8 mouse cellular contexts compared by ENCODE assay signal in genomic region chr17:6172926-6173690, GRCm38 (mm10).
DNase-seq lines count a peak whose midpoint lies in the region; ATAC-seq and TF ChIP-seq lines count a peak whose summit lies in the region.

No protein-coding gene starts in this region.

- H3K9me3 ChIP-seq in heart, embryonic 11.5 days (replicated peaks; ENCODE audit: control insufficient read depth, low read length) = 0 out of 2 replicates have a peak, but pooled peaks cover 3% of the 10 kb centered on the region
- H3K9me3 ChIP-seq in kidney, embryonic 15.5 days (replicated peaks) = no peaks in the 10 kb centered on the region
- no peaks in the 10 kb centered on the region for H3K9me3 ChIP-seq in lung, embryonic 14.5 days (ENCODE audit: low read depth, low read length)

- peak overlapping the region; percentile 39; the same call in 1 of the 2 replicates for H3K4me2 ChIP-seq in heart, embryonic 11.5 days
- H3K4me2 ChIP-seq in kidney, embryonic 15.5 days = no peak overlapping the region
- H3K4me2 ChIP-seq in lung, embryonic 14.5 days = no peak overlapping the region

- no peak for TF ChIP-seq POLR2A in cerebellum, adult 2 months (IDR thresholded peaks at IDR 0.05; ENCODE audit: borderline replicate concordance, insufficient read depth, low read length)
- TF ChIP-seq POLR2A in thymus, adult 2 months (IDR thresholded peaks at IDR 0.05; ENCODE audit: control insufficient read depth, extremely low read depth, insufficient read depth, low read length, poor library complexity) = no peak

- peaks cover 15% of the 10 kb centered on the region for H3K4me1 ChIP-seq in cerebellum, adult 2 months (ENCODE audit: control insufficient read depth, insufficient read depth, low read length)
- H3K4me1 ChIP-seq in thymus, adult 2 months (replicated peaks; ENCODE audit: control insufficient read depth, insufficient read depth, low read length) = peaks cover 4% of the 10 kb centered on the region
- H3K4me1 ChIP-seq in heart, embryonic 11.5 days (ENCODE audit: control insufficient read depth, insufficient read depth, low read length) = peaks cover 17% of the 10 kb centered on the region
- H3K4me1 ChIP-seq in kidney, embryonic 15.5 days = peaks cover 14% of the 10 kb centered on the region; the same call in 1 of the 2 replicates
- H3K4me1 ChIP-seq in lung, embryonic 14.5 days (ENCODE audit: insufficient read depth) = 0 out of 2 replicates have a peak, but pooled peaks cover 6% of the 10 kb centered on the region

- H3K27ac ChIP-seq in cerebellum, adult 2 months (ENCODE audit: insufficient read depth, low read length) = 0 out of 2 replicates have a peak overlapping the region, but pooled peaks have one; percentile 3
- H3K27ac ChIP-seq in thymus, adult 2 months (ENCODE audit: control insufficient read depth, insufficient read depth, low read length) = 0 out of 2 replicates have a peak overlapping the region, but pooled peaks have one; percentile 16
- H3K27ac ChIP-seq in heart, embryonic 11.5 days (ENCODE audit: low read depth, low read length) = peak overlapping the region; percentile 84
- peak overlapping the region; percentile 37 for H3K27ac ChIP-seq in kidney, embryonic 15.5 days
- peak overlapping the region; percentile 55 for H3K27ac ChIP-seq in lung, embryonic 14.5 days (ENCODE audit: low read depth)

- no peak for TF ChIP-seq CTCF in cerebellum, adult 2 months (IDR thresholded peaks at IDR 0.05; ENCODE audit: borderline replicate concordance, insufficient read depth, low read depth, low read length)
- TF ChIP-seq CTCF in thymus, adult 2 months (IDR thresholded peaks at IDR 0.05; ENCODE audit: borderline replicate concordance, control insufficient read depth, extremely low read depth, insufficient read depth, low read length, poor library complexity) = no peak
- TF ChIP-seq CTCF in lung, embryonic 14.5 days (IDR thresholded peaks at IDR 0.05; ENCODE audit: low read depth) = no peak

- no peaks in the 10 kb centered on the region for H3K36me3 ChIP-seq in thymus, adult 2 months (ENCODE audit: control insufficient read depth, insufficient read depth, low read length)
- no peaks in the 10 kb centered on the region for H3K36me3 ChIP-seq in heart, embryonic 11.5 days (ENCODE audit: control insufficient read depth, insufficient read depth, low read length)
- H3K36me3 ChIP-seq in kidney, embryonic 15.5 days = peaks cover 17% of the 10 kb centered on the region; the same call in 1 of the 2 replicates
- H3K36me3 ChIP-seq in lung, embryonic 14.5 days (ENCODE audit: insufficient read depth) = peaks cover 13% of the 10 kb centered on the region; the same call in 1 of the 2 replicates

- H3K27me3 ChIP-seq in cerebellum, adult 2 months (ENCODE audit: control insufficient read depth, insufficient read depth, low read length) = no peaks in the 10 kb centered on the region
- no peaks in the 10 kb centered on the region for H3K27me3 ChIP-seq in thymus, adult 2 months (ENCODE audit: control insufficient read depth, insufficient read depth, low read length)
- H3K27me3 ChIP-seq in heart, embryonic 11.5 days (ENCODE audit: control insufficient read depth, insufficient read depth, low read length) = no peaks in the 10 kb centered on the region
- no peaks in the 10 kb centered on the region for H3K27me3 ChIP-seq in kidney, embryonic 15.5 days
- H3K27me3 ChIP-seq in lung, embryonic 14.5 days (ENCODE audit: insufficient read depth, low read length) = no peaks in the 10 kb centered on the region

- peak; percentile 69 for ATAC-seq in heart, embryonic 11.5 days (replicated peaks; ENCODE audit: insufficient number of reproducible peaks, low FRiP score, low TSS enrichment)
- peak; percentile 60; the same call in 1 of the 2 replicates for ATAC-seq in kidney, embryonic 15.5 days (replicated peaks; ENCODE audit: low FRiP score)
- peak; percentile 86 for ATAC-seq in lung, embryonic 14.5 days (ENCODE audit: insufficient read depth)

- no peak for DNase-seq in cerebellum, adult 2 months
- DNase-seq in cerebellum, adult 11-12 months = no peak
- DNase-seq in thymus, adult 2 months = peak; percentile 21
- no peak for DNase-seq in thymus, adult 18-20 months
- peak; percentile 71 for DNase-seq in lung, embryonic 14.5 days
- DNase-seq in thymus, postnatal 25 days = peak; percentile 23

- 51% methylated on average over 5 of the region's 5 CpGs for WGBS in cerebellum, adult 2 months
- 49% methylated on average over 5 of the region's 5 CpGs for WGBS in thymus, adult 2 months
- 46% methylated on average over 5 of the region's 5 CpGs for WGBS in heart, embryonic 11.5 days (ENCODE audit: insufficient replicate concordance)
- 64% methylated on average over 5 of the region's 5 CpGs for WGBS in kidney, embryonic 15.5 days
- WGBS in lung, embryonic 14.5 days = 53% methylated on average over 5 of the region's 5 CpGs

- no peak overlapping the region for H3K4me3 ChIP-seq in cerebellum, adult 2 months (replicated peaks; ENCODE audit: insufficient read depth, low read depth, low read length)
- H3K4me3 ChIP-seq in thymus, adult 2 months (ENCODE audit: control insufficient read depth, insufficient read depth, low read length) = no peak overlapping the region
- H3K4me3 ChIP-seq in heart, embryonic 11.5 days (ENCODE audit: low read depth, low read length) = no peak overlapping the region
- no peak overlapping the region for H3K4me3 ChIP-seq in kidney, embryonic 15.5 days (replicated peaks)
- no peak overlapping the region for H3K4me3 ChIP-seq in lung, embryonic 14.5 days (ENCODE audit: low read depth, low read length)

- no peak overlapping the region for H3K9ac ChIP-seq in heart, embryonic 11.5 days (ENCODE audit: low read depth, low read length)
- no peak overlapping the region for H3K9ac ChIP-seq in kidney, embryonic 15.5 days
- no peak overlapping the region for H3K9ac ChIP-seq in lung, embryonic 14.5 days

Comparison
In these comparisons a context has a peak if more than half of its experiments do, and no peak if none do; other contexts are left out.
1. DNase-seq: peak in thymus, adult 2 months (single experiment), lung, embryonic 14.5 days (single experiment) and thymus, postnatal 25 days (single experiment); none in cerebellum, adult 2 months (0 of 2), cerebellum, adult 11-12 months (single experiment) and thymus, adult 18-20 months (0 of 2).
2. H3K27ac ChIP-seq: peak in every context shown above with its lines; median percentile 84 in heart, embryonic 11.5 days; 55 in lung, embryonic 14.5 days; 37 in kidney, embryonic 15.5 days; 16 in thymus, adult 2 months; 3 in cerebellum, adult 2 months.
3. Peak in every context shown above with its lines, with median percentiles within 50 percentile points of each other: ATAC-seq.